21 mouse cellular contexts compared by ENCODE assay signal in genomic region chr10:128504012-128504411, GRCm38 (mm10). TPM values are rescaled to one million over a fixed set of nuclear protein-coding genes. Genes with fewer than 3 reads are reported as not detected.
A peak's percentile ranks its signal among the peaks of the same experiment; 100 is the strongest.
DNase-seq lines count a peak whose midpoint lies in the region; ATAC-seq and TF ChIP-seq lines count a peak whose summit lies in the region.
"Had no signal": no experiment of that assay in that cellular context is flagged by ENCODE, and none has a peak within 500 bp of the region (broad histone marks: within the 10 kb centered on the region; RNA-seq: fewer than 3 reads in every experiment).

No protein-coding gene starts in this region.

- H3K9me3 ChIP-seq in heart, postnatal 0 days (replicated peaks; ENCODE audit: control insufficient read depth, low read length), result no peaks in the 10 kb centered on the region
- no peaks in the 10 kb centered on the region for H3K9me3 ChIP-seq in heart, embryonic 12.5 days (replicated peaks)
- no peaks in the 10 kb centered on the region for H3K9me3 ChIP-seq in liver, postnatal 0 days (ENCODE audit: low read length)
- H3K9me3 ChIP-seq: neural tube, embryonic 12.5 days had no signal

- no peak overlapping the region for H3K4me2 ChIP-seq in heart, postnatal 0 days (ENCODE audit: low read depth, low read length)
- H3K4me2 ChIP-seq in heart, embryonic 12.5 days, result no peak overlapping the region
- H3K4me2 ChIP-seq in liver, postnatal 0 days (ENCODE audit: low read depth, low read length), result peak overlapping the region; percentile 50; the same call in 1 of the 2 replicates
- H3K4me2 ChIP-seq: midbrain, embryonic 11.5 days had no signal

- no peaks in the 10 kb centered on the region for H3K27me3 ChIP-seq in heart, postnatal 0 days (ENCODE audit: control insufficient read depth, insufficient read depth, low read length)
- no peaks in the 10 kb centered on the region for H3K27me3 ChIP-seq in heart, embryonic 12.5 days (replicated peaks)
- no peaks in the 10 kb centered on the region for H3K27me3 ChIP-seq in liver, postnatal 0 days (ENCODE audit: insufficient read depth, low read length)
- H3K27me3 ChIP-seq: neural tube, embryonic 12.5 days had no signal

- DNase-seq in heart, postnatal 0 days (ENCODE audit: low spot score), result no peak
- peak; percentile 41 for DNase-seq in 416B (ENCODE audit: low read depth)
- no peak for DNase-seq in liver, postnatal 0 days
- no peak for DNase-seq in left cerebral cortex, postnatal 14 days (ENCODE audit: low spot score in 2 of 2)
- no peak for DNase-seq in left cerebral cortex, postnatal 4 days
- DNase-seq: adrenal gland, adult 2 months; cerebellum, adult 11 months; cerebellum, postnatal 14 days; embryo, embryonic 11 days; forebrain, postnatal 0 days; kidney, adult 8-10 months; kidney, postnatal 14 days; layer of hippocampus, adult 9-11 months; lung, adult 2 months; right cerebral cortex, adult 18-20 months had no signal

- H3K4me1 ChIP-seq in heart, postnatal 0 days (ENCODE audit: control insufficient read depth, insufficient read depth), result peaks cover 14% of the 10 kb centered on the region
- H3K4me1 ChIP-seq in heart, embryonic 12.5 days (replicated peaks), result peaks cover 12% of the 10 kb centered on the region
- H3K4me1 ChIP-seq in brown adipose tissue, adult 24 weeks (ENCODE audit: control insufficient read depth, insufficient read depth, insufficient read length, low read length), result peaks cover 9% of the 10 kb centered on the region
- H3K4me1 ChIP-seq in liver, postnatal 0 days (ENCODE audit: insufficient read depth), result peaks cover 31% of the 10 kb centered on the region

- H3K4me3 ChIP-seq in heart, postnatal 0 days (ENCODE audit: low read depth, low read length), result no peak overlapping the region
- H3K4me3 ChIP-seq in heart, embryonic 12.5 days, result no peak overlapping the region
- peak overlapping the region; percentile 31 for H3K4me3 ChIP-seq in brown adipose tissue, adult 24 weeks (ENCODE audit: insufficient read depth, low read depth, low read length)
- H3K4me3 ChIP-seq in liver, postnatal 0 days (ENCODE audit: low read depth, low read length), result no peak overlapping the region
- H3K4me3 ChIP-seq: left cerebral cortex, adult 2 months; neural tube, embryonic 12.5 days had no signal

- 78% methylated on average over 3 of the region's 3 CpGs for WGBS in heart, postnatal 0 days
- WGBS in heart, embryonic 12.5 days, result 65% methylated on average over 3 of the region's 3 CpGs
- 41% methylated on average over 3 of the region's 3 CpGs for WGBS in liver, postnatal 0 days (ENCODE audit: insufficient replicate concordance)

- no peak for TF ChIP-seq EP300 in heart, postnatal 0 days (IDR thresholded peaks at IDR 0.05; ENCODE audit: low read depth)
- TF ChIP-seq EP300 in liver, postnatal 0 days (IDR thresholded peaks at IDR 0.05; ENCODE audit: low read depth), result no peak

- peaks cover 2% of the 10 kb centered on the region; the same call in 1 of the 2 replicates for H3K36me3 ChIP-seq in heart, postnatal 0 days (replicated peaks; ENCODE audit: control insufficient read depth, insufficient read depth, low read length)
- peaks cover 3% of the 10 kb centered on the region; the same call in 1 of the 2 replicates for H3K36me3 ChIP-seq in heart, embryonic 12.5 days
- H3K36me3 ChIP-seq in liver, postnatal 0 days (replicated peaks; ENCODE audit: insufficient read depth, low read length), result no peaks in the 10 kb centered on the region
- H3K36me3 ChIP-seq: neural tube, embryonic 12.5 days had no signal

- no peak overlapping the region for H3K9ac ChIP-seq in heart, postnatal 0 days (replicated peaks; ENCODE audit: low read depth, low read length)
- H3K9ac ChIP-seq in heart, embryonic 12.5 days, result no peak overlapping the region
- no peak overlapping the region; the same call in 1 of the 2 replicates for H3K9ac ChIP-seq in liver, postnatal 0 days (replicated peaks)
- H3K9ac ChIP-seq: forebrain, postnatal 0 days; neural tube, embryonic 12.5 days had no signal

- no peak for TF ChIP-seq CTCF in heart, postnatal 0 days (IDR thresholded peaks at IDR 0.05; ENCODE audit: low read depth)
- TF ChIP-seq CTCF in liver, postnatal 0 days (IDR thresholded peaks at IDR 0.05; ENCODE audit: low read depth), result no peak

- peak overlapping the region; percentile 18; the same call in 1 of the 2 replicates for H3K27ac ChIP-seq in heart, postnatal 0 days (ENCODE audit: low read depth)
- no peak overlapping the region for H3K27ac ChIP-seq in heart, embryonic 12.5 days (ENCODE audit: poor library complexity, severe bottlenecking)
- H3K27ac ChIP-seq in brown adipose tissue, adult 24 weeks (replicated peaks; ENCODE audit: low read depth, low read length), result peak overlapping the region; percentile 97
- H3K27ac ChIP-seq in liver, postnatal 0 days (ENCODE audit: low read depth), result peak overlapping the region; percentile 90
- H3K27ac ChIP-seq: neural tube, embryonic 12.5 days had no signal

- intact Hi-C loops in left cerebral cortex, postnatal 14 days (cut with DNase I), result no loop called here
- intact Hi-C loops in left cerebral cortex, postnatal 4 days (cut with DNase I), result no loop called here

- ATAC-seq in heart, postnatal 0 days (ENCODE audit: insufficient read depth, low read depth), result no peak
- ATAC-seq in heart, embryonic 12.5 days (ENCODE audit: insufficient number of reproducible peaks, low FRiP score), result no peak
- ATAC-seq in liver, postnatal 0 days, result no peak
- no peak for ATAC-seq in CD4-positive, CD25-positive, alpha-beta regulatory T cell, adult 4 months
- ATAC-seq: forebrain, postnatal 0 days had no signal

RNA-seq across cellular contexts. Expression of gene Myl6b, which starts 5.5 kb away (rescaled TPM):
- total RNA-seq in heart, postnatal 0 days (2014; rRNA removed; ENCODE audit: low replicate concordance), result 3.2 and 4.8 TPM in 2 replicates
- polyA plus RNA-seq in heart, postnatal 0 days (2015; fragmentation: Nextera tagmentation; extraction: Ambion mirVana), result 4.6 and 4.9 TPM in 2 replicates
- polyA plus RNA-seq in heart, embryonic 12.5 days (2016; fragmentation: Nextera tagmentation; extraction: Ambion mirVana), result 3.0 and 4.0 TPM in 2 replicates
- polyA plus RNA-seq in brown adipose tissue, adult 24 weeks (2012; ENCODE audit: insufficient read depth, insufficient read length, missing spikeins), result 13.5 and 24.5 TPM in 2 replicates
- 1.5 and 1.7 TPM in 2 replicates for polyA plus RNA-seq in liver, postnatal 0 days (2015; fragmentation: Nextera tagmentation; extraction: Ambion mirVana)
- total RNA-seq in left cerebral cortex, postnatal 14 days (2021), result 10 to 100 TPM; 19.1 to 21.7 TPM
- polyA plus RNA-seq in CD4-positive, CD25-positive, alpha-beta regulatory T cell, adult 4 months (2017; shearing (Covaris generic)), result 1 to 10 TPM; 4.3 to 5.4 TPM
- total RNA-seq in left cerebral cortex, postnatal 4 days (2021), result 10 to 100 TPM; 61.7 to 65.2 TPM

RNA-seq across cellular contexts. Expression of gene Myl6, which starts 10.1 kb away (rescaled TPM):
- 606 and 830 TPM in 2 replicates for total RNA-seq in heart, postnatal 0 days (2014; rRNA removed; ENCODE audit: low replicate concordance)
- 791 and 823 TPM in 2 replicates for polyA plus RNA-seq in heart, postnatal 0 days (2015; fragmentation: Nextera tagmentation; extraction: Ambion mirVana)
- polyA plus RNA-seq in heart, embryonic 12.5 days (2016; fragmentation: Nextera tagmentation; extraction: Ambion mirVana), result 1,237 and 1,275 TPM in 2 replicates
- 1,414 and 1,508 TPM in 2 replicates for polyA plus RNA-seq in brown adipose tissue, adult 24 weeks (2012; ENCODE audit: insufficient read depth, insufficient read length, missing spikeins)
- polyA plus RNA-seq in liver, postnatal 0 days (2015; fragmentation: Nextera tagmentation; extraction: Ambion mirVana), result 437 and 442 TPM in 2 replicates
- 100 to 1,000 TPM; 606 to 662 TPM for total RNA-seq in left cerebral cortex, postnatal 14 days (2021)
- polyA plus RNA-seq in CD4-positive, CD25-positive, alpha-beta regulatory T cell, adult 4 months (2017; shearing (Covaris generic)), result 100 to 1,000 TPM; 937 to 954 TPM
- total RNA-seq in left cerebral cortex, postnatal 4 days (2021), result 100 to 1,000 TPM; 499 to 509 TPM

RNA-seq across cellular contexts. Expression of gene Esyt1, which starts 21.7 kb away (rescaled TPM):
- total RNA-seq in heart, postnatal 0 days (2014; rRNA removed; ENCODE audit: low replicate concordance), result 38.2 and 41.5 TPM in 2 replicates
- polyA plus RNA-seq in heart, postnatal 0 days (2015; fragmentation: Nextera tagmentation; extraction: Ambion mirVana), result 12.6 and 13.0 TPM in 2 replicates
- polyA plus RNA-seq in heart, embryonic 12.5 days (2016; fragmentation: Nextera tagmentation; extraction: Ambion mirVana), result 25.0 and 26.5 TPM in 2 replicates
- polyA plus RNA-seq in brown adipose tissue, adult 24 weeks (2012; ENCODE audit: insufficient read depth, insufficient read length, missing spikeins), result 31.6 and 35.5 TPM in 2 replicates
- 6.6 and 7.6 TPM in 2 replicates for polyA plus RNA-seq in liver, postnatal 0 days (2015; fragmentation: Nextera tagmentation; extraction: Ambion mirVana)
- total RNA-seq in left cerebral cortex, postnatal 14 days (2021), result 1 to 10 TPM; 8.1 to 9.3 TPM
- polyA plus RNA-seq in CD4-positive, CD25-positive, alpha-beta regulatory T cell, adult 4 months (2017; shearing (Covaris generic)), result 10 to 100 TPM; 68.4 to 84.4 TPM
- total RNA-seq in left cerebral cortex, postnatal 4 days (2021), result 10 to 100 TPM; 13.7 to 16.3 TPM

RNA-seq across cellular contexts. Expression of gene Zc3h10, which starts 43.6 kb away (rescaled TPM):
- 13.8 and 24.4 TPM in 2 replicates for total RNA-seq in heart, postnatal 0 days (2014; rRNA removed; ENCODE audit: low replicate concordance)
- polyA plus RNA-seq in heart, postnatal 0 days (2015; fragmentation: Nextera tagmentation; extraction: Ambion mirVana), result 6.1 and 8.1 TPM in 2 replicates
- polyA plus RNA-seq in heart, embryonic 12.5 days (2016; fragmentation: Nextera tagmentation; extraction: Ambion mirVana), result 10.2 and 11.9 TPM in 2 replicates
- 4.7 TPM in 2 replicates for polyA plus RNA-seq in brown adipose tissue, adult 24 weeks (2012; ENCODE audit: insufficient read depth, insufficient read length, missing spikeins)
- polyA plus RNA-seq in liver, postnatal 0 days (2015; fragmentation: Nextera tagmentation; extraction: Ambion mirVana), result 5.0 and 5.4 TPM in 2 replicates
- total RNA-seq in left cerebral cortex, postnatal 14 days (2021), result 10 to 100 TPM; 11.4 to 12.0 TPM
- 10 to 100 TPM in 1 of 2 experiments, 1 to 10 TPM in 1; 9.2 to 11.8 TPM for polyA plus RNA-seq in CD4-positive, CD25-positive, alpha-beta regulatory T cell, adult 4 months (2017; shearing (Covaris generic))
- 10 to 100 TPM; 14.0 to 15.2 TPM for total RNA-seq in left cerebral cortex, postnatal 4 days (2021)

RNA-seq across cellular contexts. Expression of gene Smarcc2, which starts 45.0 kb away (rescaled TPM):
- 40.8 and 42.1 TPM in 2 replicates for total RNA-seq in heart, postnatal 0 days (2014; rRNA removed; ENCODE audit: low replicate concordance)
- 31.9 and 32.9 TPM in 2 replicates for polyA plus RNA-seq in heart, postnatal 0 days (2015; fragmentation: Nextera tagmentation; extraction: Ambion mirVana)
- polyA plus RNA-seq in heart, embryonic 12.5 days (2016; fragmentation: Nextera tagmentation; extraction: Ambion mirVana), result 83.3 and 86.9 TPM in 2 replicates
- 63.7 and 94.7 TPM in 2 replicates for polyA plus RNA-seq in brown adipose tissue, adult 24 weeks (2012; ENCODE audit: insufficient read depth, insufficient read length, missing spikeins)
- 13.4 and 14.7 TPM in 2 replicates for polyA plus RNA-seq in liver, postnatal 0 days (2015; fragmentation: Nextera tagmentation; extraction: Ambion mirVana)
- total RNA-seq in left cerebral cortex, postnatal 14 days (2021), result 100 to 1,000 TPM; 199 to 211 TPM
- polyA plus RNA-seq in CD4-positive, CD25-positive, alpha-beta regulatory T cell, adult 4 months (2017; shearing (Covaris generic)), result 10 to 100 TPM; 45.7 to 62.7 TPM
- 100 to 1,000 TPM; 295 to 311 TPM for total RNA-seq in left cerebral cortex, postnatal 4 days (2021)
